ENCODE assay signal across 10 mouse cellular contexts in genomic region chr6:48579215-48579648, GRCm38 (mm10). TPM values are rescaled to one million over a fixed set of nuclear protein-coding genes. Genes with fewer than 3 reads are reported as not detected.
DNase-seq lines count a peak whose midpoint lies in the region; ATAC-seq and TF ChIP-seq lines count a peak whose summit lies in the region.
"Had no signal": no experiment of that assay in that cellular context is flagged by ENCODE, and none has a peak within 500 bp of the region (broad histone marks: within the 10 kb centered on the region; RNA-seq: fewer than 3 reads in every experiment).

No protein-coding gene starts in this region.

- H3K9me3 ChIP-seq in lung, embryonic 14.5 days (ENCODE audit: low read depth, low read length): no peaks in the 10 kb centered on the region
- no peaks in the 10 kb centered on the region for H3K9me3 ChIP-seq in stomach, embryonic 16.5 days (replicated peaks; ENCODE audit: control insufficient read depth, low read length)
- H3K9me3 ChIP-seq in hindbrain, embryonic 16.5 days (ENCODE audit: control insufficient read depth, low read length): no peaks in the 10 kb centered on the region
- H3K9me3 ChIP-seq in midbrain, embryonic 16.5 days (replicated peaks; ENCODE audit: control insufficient read depth, low read length, poor library complexity, severe bottlenecking): no peaks in the 10 kb centered on the region
- H3K9me3 ChIP-seq: forebrain, embryonic 15.5 days had no signal

- no peak for TF ChIP-seq CTCF in lung, embryonic 14.5 days (IDR thresholded peaks at IDR 0.05; ENCODE audit: low read depth)

- ATAC-seq in lung, embryonic 14.5 days (ENCODE audit: insufficient read depth): peak; percentile 74
- peak; percentile 59; the same call in 1 of the 2 replicates for ATAC-seq in stomach, embryonic 16.5 days (ENCODE audit: insufficient read depth, low FRiP score)
- ATAC-seq in hindbrain, embryonic 16.5 days: no peak
- ATAC-seq in midbrain, embryonic 16.5 days: no peak
- ATAC-seq: forebrain, embryonic 15.5 days had no signal

- H3K4me2 ChIP-seq in lung, embryonic 14.5 days: peak overlapping the region; percentile 28; the same call in 1 of the 2 replicates
- H3K4me2 ChIP-seq in stomach, embryonic 16.5 days (ENCODE audit: low read depth, low read length): peak overlapping the region; percentile 11; the same call in 1 of the 2 replicates
- H3K4me2 ChIP-seq in hindbrain, embryonic 16.5 days (ENCODE audit: low read length): no peak overlapping the region
- H3K4me2 ChIP-seq in midbrain, embryonic 16.5 days (ENCODE audit: low read length): no peak overlapping the region
- H3K4me2 ChIP-seq: forebrain, embryonic 15.5 days had no signal

- peaks cover 8% of the 10 kb centered on the region for H3K4me1 ChIP-seq in lung, embryonic 14.5 days (ENCODE audit: insufficient read depth)
- peaks cover 18% of the 10 kb centered on the region for H3K4me1 ChIP-seq in stomach, embryonic 16.5 days (ENCODE audit: control insufficient read depth, insufficient read depth, low read length)
- H3K4me1 ChIP-seq in hindbrain, embryonic 16.5 days (ENCODE audit: control insufficient read depth, insufficient read depth, low read depth, low read length): no peaks in the 10 kb centered on the region
- H3K4me1 ChIP-seq in midbrain, embryonic 16.5 days (ENCODE audit: control insufficient read depth, insufficient read depth, low read length): no peaks in the 10 kb centered on the region
- H3K4me1 ChIP-seq: forebrain, embryonic 15.5 days had no signal

- no peak overlapping the region for H3K4me3 ChIP-seq in lung, embryonic 14.5 days (ENCODE audit: low read depth, low read length)
- no peak overlapping the region for H3K4me3 ChIP-seq in stomach, embryonic 16.5 days (replicated peaks; ENCODE audit: low read length)
- no peak overlapping the region for H3K4me3 ChIP-seq in hindbrain, embryonic 16.5 days (ENCODE audit: low read length)
- H3K4me3 ChIP-seq in midbrain, embryonic 16.5 days (ENCODE audit: low read depth, low read length): no peak overlapping the region
- H3K4me3 ChIP-seq: forebrain, embryonic 15.5 days had no signal

- H3K9ac ChIP-seq in lung, embryonic 14.5 days: no peak overlapping the region
- H3K9ac ChIP-seq in stomach, embryonic 16.5 days (ENCODE audit: low read length): peak overlapping the region; percentile 34
- no peak overlapping the region for H3K9ac ChIP-seq in hindbrain, embryonic 16.5 days (ENCODE audit: low read depth, low read length)
- no peak overlapping the region for H3K9ac ChIP-seq in midbrain, embryonic 16.5 days (ENCODE audit: low read depth, low read length)
- H3K9ac ChIP-seq: forebrain, embryonic 15.5 days had no signal

- no peaks in the 10 kb centered on the region for H3K36me3 ChIP-seq in lung, embryonic 14.5 days (ENCODE audit: insufficient read depth)
- no peaks in the 10 kb centered on the region for H3K36me3 ChIP-seq in stomach, embryonic 16.5 days (ENCODE audit: control insufficient read depth, insufficient read depth, low read length)
- no peaks in the 10 kb centered on the region for H3K36me3 ChIP-seq in hindbrain, embryonic 16.5 days (ENCODE audit: control insufficient read depth, insufficient read depth, low read length)
- no peaks in the 10 kb centered on the region for H3K36me3 ChIP-seq in midbrain, embryonic 16.5 days (ENCODE audit: control insufficient read depth, insufficient read depth, low read length)
- H3K36me3 ChIP-seq: forebrain, embryonic 15.5 days had no signal

- DNase-seq in adrenal gland, adult (ENCODE audit: inconsistent age in 2 of 2, low spot score in 1 of 2): peak; percentile 66 to 85
- DNase-seq in adrenal gland, postnatal 4 days (ENCODE audit: low spot score in 2 of 2): no peak
- peak; percentile 66 for DNase-seq in lung, embryonic 14.5 days
- no peak for DNase-seq in lung, postnatal 14 days
- peak; percentile 50 for DNase-seq in induced T-regulatory cell, adult 2 months (ENCODE audit: low read depth)

- no peaks in the 10 kb centered on the region for H3K27me3 ChIP-seq in lung, embryonic 14.5 days (ENCODE audit: insufficient read depth, low read length)
- no peaks in the 10 kb centered on the region for H3K27me3 ChIP-seq in stomach, embryonic 16.5 days (ENCODE audit: control insufficient read depth, insufficient read depth, low read length)
- no peaks in the 10 kb centered on the region for H3K27me3 ChIP-seq in hindbrain, embryonic 16.5 days (replicated peaks; ENCODE audit: control insufficient read depth, insufficient read depth, low read length)
- no peaks in the 10 kb centered on the region for H3K27me3 ChIP-seq in midbrain, embryonic 16.5 days (ENCODE audit: control insufficient read depth, insufficient read depth, low read depth, low read length)
- H3K27me3 ChIP-seq: forebrain, embryonic 15.5 days had no signal

- peak overlapping the region; percentile 54; the same call in 1 of the 2 replicates for H3K27ac ChIP-seq in lung, embryonic 14.5 days (ENCODE audit: low read depth)
- H3K27ac ChIP-seq in stomach, embryonic 16.5 days (ENCODE audit: low read length): peak overlapping the region; percentile 82
- H3K27ac ChIP-seq in hindbrain, embryonic 16.5 days (ENCODE audit: low read depth, low read length): no peak overlapping the region
- no peak overlapping the region for H3K27ac ChIP-seq in midbrain, embryonic 16.5 days (ENCODE audit: low read length)
- H3K27ac ChIP-seq: forebrain, embryonic 15.5 days had no signal

- 13% methylated on average over 5 of the region's 5 CpGs for WGBS in lung, embryonic 14.5 days
- 16% methylated on average over 5 of the region's 5 CpGs for WGBS in stomach, embryonic 16.5 days
- WGBS in hindbrain, embryonic 16.5 days: 44% methylated on average over 5 of the region's 5 CpGs
- WGBS in midbrain, embryonic 16.5 days: 45% methylated on average over 5 of the region's 5 CpGs

RNA-seq across cellular contexts. Expression of gene Rarres2, which starts 6.6 kb away (rescaled TPM):
- 100 to 1,000 TPM in 1 of 2 experiments, 10 to 100 TPM in 1; 82.0 to 161 TPM for total RNA-seq in adrenal gland, postnatal 4 days (2021)
- 43.1 and 47.0 TPM in 2 replicates for polyA plus RNA-seq in lung, embryonic 14.5 days (2014; fragmentation: Nextera tagmentation; extraction: Ambion mirVana)
- polyA plus RNA-seq in stomach, embryonic 16.5 days (2015; fragmentation: Nextera tagmentation; extraction: Ambion mirVana): 122 and 128 TPM in 2 replicates
- 7.8 and 8.2 TPM in 2 replicates for polyA plus RNA-seq in hindbrain, embryonic 16.5 days (2015; fragmentation: Nextera tagmentation; extraction: Ambion mirVana)
- polyA plus RNA-seq in midbrain, embryonic 16.5 days (2015; fragmentation: Nextera tagmentation; extraction: Ambion mirVana): 5.3 and 5.7 TPM in 2 replicates

RNA-seq across cellular contexts. Expression of gene Gm45021, which starts 10.2 kb away (rescaled TPM):
- not detected for total RNA-seq in adrenal gland, postnatal 4 days (2021)
- not detected in 2 replicates for polyA plus RNA-seq in lung, embryonic 14.5 days (2014; fragmentation: Nextera tagmentation; extraction: Ambion mirVana)
- not detected in 2 replicates for polyA plus RNA-seq in stomach, embryonic 16.5 days (2015; fragmentation: Nextera tagmentation; extraction: Ambion mirVana)
- not detected in 2 replicates for polyA plus RNA-seq in hindbrain, embryonic 16.5 days (2015; fragmentation: Nextera tagmentation; extraction: Ambion mirVana)
- polyA plus RNA-seq in midbrain, embryonic 16.5 days (2015; fragmentation: Nextera tagmentation; extraction: Ambion mirVana): not detected in 2 replicates
- total RNA-seq: layer of hippocampus, postnatal 10 days had no signal
- polyA plus RNA-seq: forebrain, embryonic 15.5 days had no signal

RNA-seq across cellular contexts. Expression of gene Repin1, which starts 14.5 kb away (rescaled TPM):
- total RNA-seq in adrenal gland, postnatal 4 days (2021): 10 to 100 TPM; 59.7 to 61.5 TPM
- 30.3 and 31.5 TPM in 2 replicates for polyA plus RNA-seq in lung, embryonic 14.5 days (2014; fragmentation: Nextera tagmentation; extraction: Ambion mirVana)
- 25.7 and 28.0 TPM in 2 replicates for polyA plus RNA-seq in stomach, embryonic 16.5 days (2015; fragmentation: Nextera tagmentation; extraction: Ambion mirVana)
- 41.9 and 45.6 TPM in 2 replicates for polyA plus RNA-seq in hindbrain, embryonic 16.5 days (2015; fragmentation: Nextera tagmentation; extraction: Ambion mirVana)
- polyA plus RNA-seq in midbrain, embryonic 16.5 days (2015; fragmentation: Nextera tagmentation; extraction: Ambion mirVana): 48.2 and 48.8 TPM in 2 replicates

RNA-seq across cellular contexts. Expression of gene Gm44965, which starts 14.5 kb away (rescaled TPM):
- total RNA-seq in adrenal gland, postnatal 4 days (2021): 1 to 10 TPM in 1 of 2 experiments, not detected in 1; 2.0 TPM
- polyA plus RNA-seq in lung, embryonic 14.5 days (2014; fragmentation: Nextera tagmentation; extraction: Ambion mirVana): not detected in 2 replicates
- polyA plus RNA-seq in stomach, embryonic 16.5 days (2015; fragmentation: Nextera tagmentation; extraction: Ambion mirVana): 0.70 and 1.8 TPM in 2 replicates
- polyA plus RNA-seq in hindbrain, embryonic 16.5 days (2015; fragmentation: Nextera tagmentation; extraction: Ambion mirVana): 0.87 TPM in 1 of 2 replicates, not detected in the other
- polyA plus RNA-seq in midbrain, embryonic 16.5 days (2015; fragmentation: Nextera tagmentation; extraction: Ambion mirVana): not detected in 2 replicates
- total RNA-seq: layer of hippocampus, postnatal 10 days had no signal
- polyA plus RNA-seq: forebrain, embryonic 15.5 days had no signal

RNA-seq across cellular contexts. Expression of gene Zfp775, which starts 22.6 kb away (rescaled TPM):
- total RNA-seq in adrenal gland, postnatal 4 days (2021): 10 to 100 TPM in 1 of 2 experiments, 1 to 10 TPM in 1; 7.8 to 10.0 TPM
- polyA plus RNA-seq in lung, embryonic 14.5 days (2014; fragmentation: Nextera tagmentation; extraction: Ambion mirVana): 7.6 and 7.8 TPM in 2 replicates
- 5.2 and 5.9 TPM in 2 replicates for polyA plus RNA-seq in stomach, embryonic 16.5 days (2015; fragmentation: Nextera tagmentation; extraction: Ambion mirVana)
- polyA plus RNA-seq in hindbrain, embryonic 16.5 days (2015; fragmentation: Nextera tagmentation; extraction: Ambion mirVana): 11.4 and 13.8 TPM in 2 replicates
- 14.1 and 16.7 TPM in 2 replicates for polyA plus RNA-seq in midbrain, embryonic 16.5 days (2015; fragmentation: Nextera tagmentation; extraction: Ambion mirVana)

Comparison
In these comparisons a context has a peak if more than half of its experiments do, and no peak if none do; other contexts are left out.
1. DNase-seq: peak in adrenal gland, adult (2 of 2), lung, embryonic 14.5 days (single experiment) and induced T-regulatory cell, adult 2 months (single experiment); none in adrenal gland, postnatal 4 days (0 of 2) and lung, postnatal 14 days (single experiment).
2. ATAC-seq: peak in lung, embryonic 14.5 days (single experiment) and stomach, embryonic 16.5 days (single experiment); none in hindbrain, embryonic 16.5 days (single experiment) and midbrain, embryonic 16.5 days (single experiment).
3. H3K27ac ChIP-seq: peak in lung, embryonic 14.5 days (single experiment) and stomach, embryonic 16.5 days (single experiment); none in hindbrain, embryonic 16.5 days (single experiment) and midbrain, embryonic 16.5 days (single experiment).
4. H3K4me2 ChIP-seq: peak in lung, embryonic 14.5 days (single experiment) and stomach, embryonic 16.5 days (single experiment); none in hindbrain, embryonic 16.5 days (single experiment) and midbrain, embryonic 16.5 days (single experiment).